Mouse (Mus musculus): Measurements from ENCODE around the gene Nol7. TPM values are rescaled to one million over a fixed set of nuclear protein-coding genes. Genes with fewer than 3 reads are reported as not detected.

Nol7 gene
- polyA plus RNA-seq, 1 experiment from 2014 or later, result 130 TPM

- Histone ChIP-seq H3K27me3 (ENCODE audit: low read depth, poor library complexity, severe bottlenecking) (no peaks in the 10 kb centered on the region), H3K27ac (no peak overlapping the region), H3K36me3 (peaks cover 66% of the 10 kb centered on the region), H3K9me3 (replicated peaks) (no peaks in the 10 kb centered on the region), H3K4me1 (no peaks in the 10 kb centered on the region), H3K4me3 (no peak overlapping the region)
- 88% methylated on average over 10 of the region's 10 CpGs for WGBS
- no peak for DNase-seq (ENCODE audit: low spot score)
These were observed 24.0 kb upstream of the Nol7 start for GRCm38 (mm10) chr13:43374205-43374604.

- H3K4me3 ChIP-seq, result no peak overlapping the region
- no peaks in the 10 kb centered on the region for H3K27me3 ChIP-seq (ENCODE audit: low read depth, poor library complexity, severe bottlenecking)
- no peak overlapping the region for H3K27ac ChIP-seq
- no peaks in the 10 kb centered on the region for H3K9me3 ChIP-seq (replicated peaks)
- no peaks in the 10 kb centered on the region for H3K4me1 ChIP-seq
- DNase-seq (ENCODE audit: low spot score), result no peak
- peaks cover 69% of the 10 kb centered on the region for H3K36me3 ChIP-seq
- 74% methylated on average over 2 of the region's 2 CpGs for WGBS
These were observed 23.2 kb upstream of the Nol7 start for GRCm38 (mm10) chr13:43374918-43375432.

DNA sequence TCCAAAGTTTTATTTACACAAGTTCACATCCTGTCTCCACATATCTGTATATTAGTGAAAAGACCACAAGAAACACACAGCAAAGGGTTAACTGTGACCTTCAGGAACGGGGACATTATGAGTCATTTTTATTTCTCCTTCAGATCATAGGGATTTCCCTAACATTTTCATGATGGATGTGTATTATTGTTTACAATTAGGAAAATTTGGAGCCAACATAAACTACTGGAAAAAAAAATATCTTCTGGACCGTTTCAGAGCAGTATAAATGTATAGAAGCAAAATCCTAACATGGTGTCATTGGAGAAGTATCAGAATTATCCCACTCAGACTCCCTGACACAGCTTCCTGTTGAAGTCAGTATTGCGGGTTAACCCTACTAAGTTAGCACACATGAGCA is 18.2 kb upstream of the Nol7 start:
- Histone ChIP-seq H3K4me3 (no peak overlapping the region), H3K36me3 (peaks cover 57% of the 10 kb centered on the region), H3K27ac (no peak overlapping the region), H3K9me3 (replicated peaks) (no peaks in the 10 kb centered on the region), H3K4me1 (no peaks in the 10 kb centered on the region), H3K27me3 (ENCODE audit: low read depth, poor library complexity, severe bottlenecking) (no peaks in the 10 kb centered on the region)
- WGBS, result 90% methylated on average over 3 of the region's 3 CpGs
- DNase-seq (ENCODE audit: low spot score), result no peak

DNA sequence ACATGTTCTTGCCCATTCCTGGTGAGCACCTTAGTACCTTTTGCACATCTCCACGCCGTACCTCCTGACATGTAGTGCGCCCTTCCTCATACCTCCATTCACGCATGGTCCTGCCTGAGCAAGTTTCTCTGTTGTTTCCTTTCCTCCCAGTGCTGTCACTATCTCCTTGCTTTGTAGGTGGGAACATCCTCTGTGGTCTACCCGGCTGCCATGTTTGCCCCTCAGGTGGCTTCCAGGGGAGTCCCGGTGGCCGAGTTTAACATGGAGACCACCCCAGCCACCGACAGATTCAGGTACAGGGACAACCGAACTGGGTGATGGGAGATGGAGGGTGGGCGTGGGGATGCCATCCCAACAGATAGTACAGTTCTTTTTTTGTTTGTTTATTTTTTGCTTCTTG is 12.9 kb upstream of the Nol7 start:
- H3K9me3 ChIP-seq (replicated peaks), result no peaks in the 10 kb centered on the region
- H3K27me3 ChIP-seq (ENCODE audit: low read depth, poor library complexity, severe bottlenecking), result no peaks in the 10 kb centered on the region
- DNase-seq (ENCODE audit: low spot score), result no peak
- no peak overlapping the region for H3K4me3 ChIP-seq
- no peak overlapping the region for H3K27ac ChIP-seq
- no peaks in the 10 kb centered on the region for H3K4me1 ChIP-seq
- WGBS, result 95% methylated on average over 10 of the region's 10 CpGs
- H3K36me3 ChIP-seq, result peaks cover 39% of the 10 kb centered on the region

DNA sequence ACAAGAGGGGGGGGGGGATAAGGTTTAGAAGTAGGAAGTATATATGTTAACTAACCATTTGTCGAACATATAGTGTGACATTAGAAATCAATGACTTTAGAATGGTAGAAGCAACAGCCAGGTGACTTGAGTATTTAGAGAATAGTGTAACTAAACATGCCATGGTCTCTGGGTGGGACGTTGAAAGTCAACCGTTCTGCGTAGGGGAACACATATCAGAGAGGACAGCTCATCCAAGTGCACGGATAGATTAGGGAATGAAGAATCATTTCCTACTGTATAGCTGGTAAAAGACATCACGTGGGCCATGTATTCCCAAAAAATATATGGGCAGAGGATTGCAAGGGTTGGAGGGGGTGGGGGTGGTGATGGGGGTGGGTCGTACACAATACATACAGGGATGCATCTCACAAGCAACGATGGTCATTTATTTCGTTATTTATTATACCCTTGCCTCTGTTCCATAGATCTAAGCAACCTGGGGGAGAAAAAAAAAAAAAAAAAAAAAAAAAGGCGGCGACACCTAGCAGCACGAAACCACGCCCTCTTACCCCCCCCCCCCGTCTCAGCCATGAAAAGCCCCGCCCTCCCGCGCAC is 392 bp upstream of the Nol7 start:
- no peaks in the 10 kb centered on the region for H3K9me3 ChIP-seq (replicated peaks)
- H3K4me3 ChIP-seq, result peak overlapping the region; percentile 82
- peaks cover 6% of the 10 kb centered on the region for H3K4me1 ChIP-seq
- WGBS, result 53% methylated on average over 13 of the region's 17 CpGs
- no peaks in the 10 kb centered on the region for H3K27me3 ChIP-seq (ENCODE audit: low read depth, poor library complexity, severe bottlenecking)
- peak overlapping the region; percentile 97 for H3K27ac ChIP-seq
- peaks cover 68% of the 10 kb centered on the region for H3K36me3 ChIP-seq
- DNase-seq (ENCODE audit: low spot score), result no peak

DNA sequence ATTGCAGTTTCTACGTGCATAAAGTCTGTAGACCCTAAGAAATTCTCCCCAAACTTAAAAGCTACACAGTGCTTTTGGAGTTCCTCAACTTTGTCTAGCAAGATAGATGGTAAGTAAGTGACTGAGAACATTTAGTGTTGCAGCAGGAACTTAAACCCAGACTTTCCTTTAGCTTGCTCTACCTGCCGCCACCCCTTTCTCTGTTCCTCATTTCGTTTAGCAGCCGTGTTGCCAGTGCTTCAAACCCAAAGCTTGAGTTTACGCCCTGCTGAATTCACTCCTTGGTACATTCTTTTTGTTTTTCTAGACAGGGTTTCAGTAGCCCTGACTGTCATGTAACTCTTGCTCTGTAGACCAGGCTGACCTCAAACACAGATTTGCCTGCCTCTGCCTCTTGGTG is 1.4 kb downstream of the Nol7 start:
- H3K27ac ChIP-seq, result no peak overlapping the region
- DNase-seq (ENCODE audit: low spot score), result no peak
- H3K27me3 ChIP-seq (ENCODE audit: low read depth, poor library complexity, severe bottlenecking), result no peaks in the 10 kb centered on the region
- H3K36me3 ChIP-seq, result peaks cover 76% of the 10 kb centered on the region
- peak overlapping the region; percentile 82; the same call in 1 of the 2 replicates for H3K4me3 ChIP-seq
- 93% methylated on average over 5 of the region's 5 CpGs for WGBS
- H3K4me1 ChIP-seq, result peaks cover 6% of the 10 kb centered on the region
- no peaks in the 10 kb centered on the region for H3K9me3 ChIP-seq (replicated peaks)

DNA sequence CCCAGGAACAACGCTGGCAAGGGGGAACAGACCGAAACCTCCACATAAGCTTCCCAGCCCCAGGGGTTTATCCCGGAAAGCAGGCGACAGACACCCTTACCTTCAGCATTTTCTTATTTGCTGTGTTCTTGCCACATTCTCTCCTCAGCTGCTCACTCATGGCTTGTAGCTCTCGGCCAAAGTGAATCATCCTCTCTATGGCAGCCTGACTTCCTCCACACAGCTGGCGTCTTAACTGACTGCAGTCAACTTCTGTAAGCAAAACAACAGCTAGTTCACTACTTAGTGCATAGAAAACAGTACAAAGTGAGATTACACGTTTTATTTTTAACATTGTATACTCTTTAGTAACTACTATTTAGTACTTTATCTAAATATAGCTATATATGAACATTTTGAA is 14.1 kb downstream of the Nol7 start:
- H3K36me3 ChIP-seq, result peaks cover 96% of the 10 kb centered on the region
- DNase-seq (ENCODE audit: low spot score), result no peak
- WGBS, result 88% methylated on average over 7 of the region's 7 CpGs

DNA sequence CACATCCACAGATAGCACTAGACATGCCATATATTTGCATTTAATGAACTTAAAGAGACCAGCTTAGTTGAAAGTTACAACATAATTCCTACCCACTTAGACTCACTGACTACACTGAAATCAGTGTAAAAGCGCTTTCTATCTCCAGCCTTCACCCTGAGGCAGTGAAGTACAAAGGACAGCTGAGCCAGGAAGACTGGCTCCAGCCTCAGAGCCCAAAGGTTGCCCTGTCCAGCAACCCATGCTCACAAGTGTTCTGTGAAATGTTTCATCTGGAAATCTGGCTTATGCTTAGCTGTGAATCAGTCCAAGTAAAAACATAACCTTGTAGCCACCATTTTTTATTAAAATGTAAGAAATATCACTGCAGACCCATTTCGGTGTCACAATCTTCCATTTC is 15.4 kb downstream of the Nol7 start:
- H3K36me3 ChIP-seq, result peaks cover 96% of the 10 kb centered on the region
- 94% methylated on average over 2 of the region's 2 CpGs for WGBS
- no peak overlapping the region for H3K4me3 ChIP-seq
- H3K9me3 ChIP-seq (replicated peaks), result no peaks in the 10 kb centered on the region
- no peaks in the 10 kb centered on the region for H3K27me3 ChIP-seq (ENCODE audit: low read depth, poor library complexity, severe bottlenecking)
- H3K4me1 ChIP-seq, result no peaks in the 10 kb centered on the region
- DNase-seq (ENCODE audit: low spot score), result no peak
- H3K27ac ChIP-seq, result no peak overlapping the region

More for the DNA sequence above, 14.1 kb downstream of the Nol7 start:
- no peak overlapping the region for H3K27ac ChIP-seq
- H3K4me1 ChIP-seq, result no peaks in the 10 kb centered on the region
- no peaks in the 10 kb centered on the region for H3K27me3 ChIP-seq (ENCODE audit: low read depth, poor library complexity, severe bottlenecking)
- H3K9me3 ChIP-seq (replicated peaks), result no peaks in the 10 kb centered on the region
- H3K4me3 ChIP-seq, result no peak overlapping the region

GRCm38 (mm10) chr13:43415249-43415648 is 17.1 kb downstream of the Nol7 start:
- 84% methylated on average over 1 of the region's 1 CpGs for WGBS
- Histone ChIP-seq H3K27me3 (ENCODE audit: low read depth, poor library complexity, severe bottlenecking) (no peaks in the 10 kb centered on the region), H3K9me3 (replicated peaks) (no peaks in the 10 kb centered on the region), H3K36me3 (peaks cover 98% of the 10 kb centered on the region), H3K27ac (no peak overlapping the region), H3K4me1 (no peaks in the 10 kb centered on the region), H3K4me3 (no peak overlapping the region)
- DNase-seq (ENCODE audit: low spot score), result no peak

DNA sequence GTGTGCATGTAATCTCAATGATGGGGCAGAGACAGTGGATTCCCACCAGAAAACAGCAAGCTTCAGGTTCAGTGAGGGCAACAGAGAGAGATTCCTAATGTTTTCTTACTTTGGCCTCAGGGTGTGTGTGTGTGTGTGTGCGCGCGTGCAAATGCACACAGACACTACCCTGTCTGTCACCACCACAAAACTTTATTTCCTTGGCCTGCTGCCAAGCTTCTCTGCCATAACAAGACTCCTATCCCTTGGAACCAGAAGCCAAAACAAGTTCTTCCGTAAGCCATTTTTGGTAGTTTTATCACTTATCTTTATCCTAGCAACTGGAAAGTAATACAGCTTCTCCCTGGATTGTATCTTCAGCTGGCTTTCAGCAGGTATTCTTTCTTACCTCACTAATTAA is 30.2 kb downstream of the Nol7 start:
- Histone ChIP-seq H3K27ac (no peak overlapping the region), H3K4me3 (no peak overlapping the region), H3K36me3 (peaks cover 43% of the 10 kb centered on the region), H3K4me1 (no peaks in the 10 kb centered on the region), H3K27me3 (ENCODE audit: low read depth, poor library complexity, severe bottlenecking) (no peaks in the 10 kb centered on the region), H3K9me3 (replicated peaks) (no peaks in the 10 kb centered on the region)
- 91% methylated on average over 4 of the region's 4 CpGs for WGBS
- no peak for DNase-seq (ENCODE audit: low spot score)

- Histone ChIP-seq H3K27ac (no peak overlapping the region), H3K4me1 (no peaks in the 10 kb centered on the region), H3K27me3 (ENCODE audit: low read depth, poor library complexity, severe bottlenecking) (no peaks in the 10 kb centered on the region), H3K4me3 (no peak overlapping the region), H3K36me3 (peaks cover 21% of the 10 kb centered on the region), H3K9me3 (replicated peaks) (no peaks in the 10 kb centered on the region)
- no peak for DNase-seq (ENCODE audit: low spot score)
- WGBS, result 98% methylated on average over 2 of the region's 2 CpGs
These were observed 35.2 kb downstream of the Nol7 start for GRCm38 (mm10) chr13:43433395-43433794.

- H3K4me3 ChIP-seq, result no peak overlapping the region
- H3K4me1 ChIP-seq, result no peaks in the 10 kb centered on the region
- 96% methylated on average over 1 of the region's 1 CpGs for WGBS
These were observed 42.2 kb downstream of the Nol7 start for GRCm38 (mm10) chr13:43440376-43440775.

DNA sequence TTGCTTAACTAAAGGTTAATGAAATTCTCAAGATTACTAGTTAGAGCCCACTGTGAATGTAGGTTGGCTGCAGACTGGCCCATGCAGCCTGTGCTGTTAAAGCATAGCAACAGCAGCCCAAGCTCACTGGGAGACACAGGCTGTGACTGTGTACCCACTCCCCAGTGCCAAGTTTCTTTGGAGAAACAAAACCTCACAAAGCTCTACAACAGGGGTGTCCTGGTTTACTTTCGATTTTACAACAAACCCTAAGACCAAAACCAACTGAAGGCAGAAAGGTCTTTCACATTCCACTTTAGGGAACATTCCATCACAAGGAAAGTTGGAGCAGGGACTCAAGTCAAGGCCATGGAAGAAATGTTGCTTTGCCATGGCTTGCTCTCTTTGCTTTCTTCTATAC is 44.4 kb downstream of the Nol7 start:
- H3K36me3 ChIP-seq, result 0 out of 2 replicates have a peak, but pooled peaks cover 2% of the 10 kb centered on the region
- no peaks in the 10 kb centered on the region for H3K27me3 ChIP-seq (ENCODE audit: low read depth, poor library complexity, severe bottlenecking)
- no peak for DNase-seq (ENCODE audit: low spot score)
- no peak overlapping the region for H3K27ac ChIP-seq
- H3K4me1 ChIP-seq, result no peaks in the 10 kb centered on the region
- no peak overlapping the region for H3K4me3 ChIP-seq
- WGBS, result 77% methylated on average over 1 of the region's 1 CpGs
- no peaks in the 10 kb centered on the region for H3K9me3 ChIP-seq (replicated peaks)

More at GRCm38 (mm10) chr13:43440376-43440775, 42.2 kb downstream of the Nol7 start:
- Histone ChIP-seq H3K9me3 (replicated peaks) (no peaks in the 10 kb centered on the region), H3K27ac (no peak overlapping the region), H3K27me3 (ENCODE audit: low read depth, poor library complexity, severe bottlenecking) (no peaks in the 10 kb centered on the region), H3K36me3 (0 out of 2 replicates have a peak, but pooled peaks cover 3% of the 10 kb centered on the region)
- DNase-seq (ENCODE audit: low spot score), result no peak

GRCm38 (mm10) chr13:43443706-43444105 is 45.5 kb downstream of the Nol7 start:
- DNase-seq (ENCODE audit: low spot score), result no peak
- 94% methylated on average over 4 of the region's 4 CpGs for WGBS
- Histone ChIP-seq H3K9me3 (replicated peaks) (no peaks in the 10 kb centered on the region), H3K27me3 (ENCODE audit: low read depth, poor library complexity, severe bottlenecking) (no peaks in the 10 kb centered on the region), H3K27ac (no peak overlapping the region), H3K4me1 (no peaks in the 10 kb centered on the region), H3K4me3 (no peak overlapping the region), H3K36me3 (no peaks in the 10 kb centered on the region)
